Mouse (Mus musculus): ENCODE results near the gene Supt5. TPM values are rescaled to one million over a fixed set of nuclear protein-coding genes. Genes with fewer than 3 reads are reported as not detected.

Gene Supt5
- polyA plus RNA-seq, 1 experiment from 2014 or later, result 97.2 TPM

DNA sequence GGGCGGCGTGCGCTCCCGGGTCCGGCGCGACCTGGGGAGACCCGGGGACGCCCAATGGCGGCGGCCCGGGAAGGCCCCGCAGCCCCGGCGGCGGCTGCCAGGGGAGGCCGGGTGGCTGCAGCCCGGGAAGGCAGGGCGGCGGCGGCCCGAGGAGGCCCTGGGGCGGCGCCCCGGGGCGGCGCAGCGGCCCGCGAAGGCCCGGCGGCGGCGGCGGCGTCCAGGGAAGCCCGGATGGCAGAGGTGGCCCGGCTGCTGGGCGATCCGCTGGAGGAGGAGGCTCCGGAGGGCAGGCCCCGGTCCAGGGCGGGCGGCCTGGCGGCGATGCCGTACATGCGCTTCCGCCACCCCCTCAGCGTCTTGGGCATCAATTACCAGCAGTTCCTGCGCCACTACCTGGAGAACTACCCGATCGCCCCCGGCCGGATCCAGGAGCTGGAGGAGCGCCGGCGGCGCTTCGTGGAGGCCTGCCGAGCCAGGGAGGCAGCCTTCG is 70.5 kb downstream of the Supt5 start:
- ATAC-seq (replicated peaks; ENCODE audit: low FRiP score), result peak; percentile 77
- Histone ChIP-seq H3K4me3 (ENCODE audit: low read depth, low read length) (peak overlapping the region; percentile 96), H3K4me1 (replicated peaks; ENCODE audit: control insufficient read depth, insufficient read depth, low read length) (0 out of 2 replicates have a peak, but pooled peaks cover 2% of the 10 kb centered on the region), H3K36me3 (ENCODE audit: control insufficient read depth, insufficient read depth, low read length) (peaks cover 2% of the 10 kb centered on the region; the same call in 1 of the 2 replicates), H3K9ac (ENCODE audit: low read length) (peak overlapping the region; percentile 99), H3K27me3 (ENCODE audit: control insufficient read depth, insufficient read depth, low read length) (no peaks in the 10 kb centered on the region), H3K9me3 (ENCODE audit: control insufficient read depth, low read length) (no peaks in the 10 kb centered on the region; the same call in 1 of the 2 replicates), H3K4me2 (ENCODE audit: low read depth, low read length, severe bottlenecking) (peak overlapping the region; percentile 72), H3K27ac (ENCODE audit: low read depth, low read length) (peak overlapping the region; percentile 68)
- DNase-seq (ENCODE audit: low spot score), result peak; percentile 81
- under 1% methylated on average over 46 of the region's 62 CpGs for WGBS

- Histone ChIP-seq H3K4me2 (ENCODE audit: low read depth, low read length, severe bottlenecking) (peak within 1 kb of the TSS; percentile 72), H3K4me3 (ENCODE audit: low read depth, low read length) (peak within 1 kb of the TSS; percentile 96), H3K27ac (ENCODE audit: low read depth, low read length) (peak within 1 kb of the TSS; percentile 68), H3K4me1 (replicated peaks; ENCODE audit: control insufficient read depth, insufficient read depth, low read length) (0 out of 2 replicates have a peak, but pooled peaks cover 2% of the 10 kb centered on the region), H3K9ac (ENCODE audit: low read length) (peak within 1 kb of the TSS; percentile 99), H3K27me3 (ENCODE audit: control insufficient read depth, insufficient read depth, low read length) (no peaks in the 10 kb centered on the region), H3K9me3 (ENCODE audit: control insufficient read depth, low read length) (no peaks in the 10 kb centered on the region; the same call in 1 of the 2 replicates), H3K36me3 (ENCODE audit: control insufficient read depth, insufficient read depth, low read length) (peaks cover 2% of the 10 kb centered on the region; the same call in 1 of the 2 replicates)
- DNase-seq (ENCODE audit: low spot score) (peak; percentile 93), ATAC-seq (replicated peaks; ENCODE audit: low FRiP score) (peak; percentile 83)
- 7% methylated on average over 57 of the region's 57 CpGs for WGBS
These were observed 71.2 kb downstream of the Supt5 start, which contains the start of gene Eid2 for GRCm38 (mm10) chr7:28267129-28268041. Eid2 (plus strand) TSS chr7:28267881.

- WGBS, result 91% methylated on average over 13 of the region's 13 CpGs
- no peak for ATAC-seq (replicated peaks; ENCODE audit: low FRiP score)
- no peak overlapping the region for H3K4me2 ChIP-seq (ENCODE audit: low read depth, low read length, severe bottlenecking)
These were observed 73.2 kb downstream of the Supt5 start for GRCm38 (mm10) chr7:28265391-28265790.

More at GRCm38 (mm10) chr7:28265391-28265790, 73.2 kb downstream of the Supt5 start:
- Histone ChIP-seq H3K4me1 (replicated peaks; ENCODE audit: control insufficient read depth, insufficient read depth, low read length) (0 out of 2 replicates have a peak, but pooled peaks cover 2% of the 10 kb centered on the region), H3K27ac (ENCODE audit: low read depth, low read length) (no peak overlapping the region), H3K9me3 (ENCODE audit: control insufficient read depth, low read length) (no peaks in the 10 kb centered on the region; the same call in 1 of the 2 replicates), H3K36me3 (ENCODE audit: control insufficient read depth, insufficient read depth, low read length) (peaks cover 2% of the 10 kb centered on the region; the same call in 1 of the 2 replicates), H3K27me3 (ENCODE audit: control insufficient read depth, insufficient read depth, low read length) (no peaks in the 10 kb centered on the region), H3K9ac (ENCODE audit: low read length) (no peak overlapping the region), H3K4me3 (ENCODE audit: low read depth, low read length) (no peak overlapping the region)
- DNase-seq (ENCODE audit: low spot score), result no peak

Other genes starting within 250 kb of the Supt5 start
- gene 9530053A07Rik, start 209.3 kb downstream of the Supt5 start, polyA plus RNA-seq (2014; fragmentation: Nextera tagmentation; extraction: Ambion mirVana), result 0.11 and 0.12 TPM in 2 replicates
- gene Fbl, start 169.0 kb downstream of the Supt5 start, polyA plus RNA-seq (2014; fragmentation: Nextera tagmentation; extraction: Ambion mirVana), result 39.5 and 42.9 TPM in 2 replicates
- 17.0 and 18.2 TPM in 2 replicates for gene Dyrk1b, start 159.3 kb downstream of the Supt5 start, polyA plus RNA-seq (2014; fragmentation: Nextera tagmentation; extraction: Ambion mirVana)
- 12.6 and 16.1 TPM in 2 replicates for gene Eid2, start 70.9 kb downstream of the Supt5 start, polyA plus RNA-seq (2014; fragmentation: Nextera tagmentation; extraction: Ambion mirVana)
- 15.4 and 17.3 TPM in 2 replicates for gene Eid2b, start 61.0 kb downstream of the Supt5 start, polyA plus RNA-seq (2014; fragmentation: Nextera tagmentation; extraction: Ambion mirVana)
- 0.24 TPM in 1 of 2 replicates, not detected in the other for gene Selenov, start 47.6 kb downstream of the Supt5 start, polyA plus RNA-seq (2014; fragmentation: Nextera tagmentation; extraction: Ambion mirVana)
- gene Dll3, start 36.5 kb downstream of the Supt5 start, polyA plus RNA-seq (2014; fragmentation: Nextera tagmentation; extraction: Ambion mirVana), result 43.6 and 50.5 TPM in 2 replicates
- 222 and 235 TPM in 2 replicates for gene Timm50, start 26.7 kb downstream of the Supt5 start, polyA plus RNA-seq (2014; fragmentation: Nextera tagmentation; extraction: Ambion mirVana)
- 727 and 782 TPM in 2 replicates for gene Rps16, start 11.9 kb upstream of the Supt5 start, polyA plus RNA-seq (2014; fragmentation: Nextera tagmentation; extraction: Ambion mirVana)
- 81.2 and 81.3 TPM in 2 replicates for gene Plekhg2, start 33.9 kb upstream of the Supt5 start, polyA plus RNA-seq (2014; fragmentation: Nextera tagmentation; extraction: Ambion mirVana)
- 4.5 and 5.2 TPM in 2 replicates for gene Zfp36, start 41.5 kb upstream of the Supt5 start, polyA plus RNA-seq (2014; fragmentation: Nextera tagmentation; extraction: Ambion mirVana)
- 40.1 and 46.1 TPM in 2 replicates for gene Med29, start 54.0 kb upstream of the Supt5 start, polyA plus RNA-seq (2014; fragmentation: Nextera tagmentation; extraction: Ambion mirVana)
- gene Paf1, start 54.2 kb upstream of the Supt5 start, polyA plus RNA-seq (2014; fragmentation: Nextera tagmentation; extraction: Ambion mirVana), result 82.0 and 82.9 TPM in 2 replicates
- 4.0 and 4.9 TPM in 2 replicates for gene Gmfg, start 98.7 kb upstream of the Supt5 start, polyA plus RNA-seq (2014; fragmentation: Nextera tagmentation; extraction: Ambion mirVana)
- gene Lrfn1, start 113.2 kb upstream of the Supt5 start, polyA plus RNA-seq (2014; fragmentation: Nextera tagmentation; extraction: Ambion mirVana), result 6.1 and 8.2 TPM in 2 replicates
- gene Ifnl2, start 171.7 kb upstream of the Supt5 start, polyA plus RNA-seq (2014; fragmentation: Nextera tagmentation; extraction: Ambion mirVana), result not detected in 2 replicates
- not detected in 2 replicates for gene Ifnl3, start 184.1 kb upstream of the Supt5 start, polyA plus RNA-seq (2014; fragmentation: Nextera tagmentation; extraction: Ambion mirVana)
- not detected in 2 replicates for gene Sycn, start 202.1 kb upstream of the Supt5 start, polyA plus RNA-seq (2014; fragmentation: Nextera tagmentation; extraction: Ambion mirVana)
- gene Nccrp1, start 208.5 kb upstream of the Supt5 start, polyA plus RNA-seq (2014; fragmentation: Nextera tagmentation; extraction: Ambion mirVana), result not detected in 2 replicates

Measured in forebrain, embryonic 11.5 days (tissue).